8 mouse cellular contexts compared by ENCODE assay signal in genomic region chr15:102204674-102205505, GRCm38 (mm10). TPM values are rescaled to one million over a fixed set of nuclear protein-coding genes. Genes with fewer than 3 reads are reported as not detected.
DNase-seq lines count a peak whose midpoint lies in the region; ATAC-seq lines count a peak whose summit lies in the region.

Gene Csad, minus strand, starts transcription at chr15:102204724.

- WGBS in forebrain, embryonic 14.5 days = 41% methylated on average over 19 of the region's 19 CpGs
- WGBS in intestine, embryonic 15.5 days = 45% methylated on average over 19 of the region's 19 CpGs
- 76% methylated on average over 19 of the region's 19 CpGs for WGBS in midbrain, embryonic 10.5 days

- H3K4me1 ChIP-seq in forebrain, embryonic 14.5 days (ENCODE audit: control insufficient read depth, insufficient read depth, low read length) = peaks cover 19% of the 10 kb centered on the region
- peaks cover 36% of the 10 kb centered on the region for H3K4me1 ChIP-seq in intestine, embryonic 15.5 days (replicated peaks)
- H3K4me1 ChIP-seq in midbrain, embryonic 10.5 days = peaks cover 29% of the 10 kb centered on the region

- peak within 1 kb of the TSS; percentile 99 for H3K27ac ChIP-seq in forebrain, embryonic 14.5 days (ENCODE audit: low read depth, low read length)
- H3K27ac ChIP-seq in intestine, embryonic 15.5 days = peak within 1 kb of the TSS; percentile 100
- peak within 1 kb of the TSS; percentile 98 for H3K27ac ChIP-seq in midbrain, embryonic 10.5 days (replicated peaks)

- H3K27me3 ChIP-seq in forebrain, embryonic 14.5 days (replicated peaks; ENCODE audit: control insufficient read depth, insufficient read depth, low read length) = no peaks in the 10 kb centered on the region
- no peaks in the 10 kb centered on the region for H3K27me3 ChIP-seq in intestine, embryonic 15.5 days (replicated peaks)
- no peaks in the 10 kb centered on the region for H3K27me3 ChIP-seq in midbrain, embryonic 10.5 days (ENCODE audit: low read depth, poor library complexity, severe bottlenecking)

- DNase-seq in layer of hippocampus, adult 18-20 months (ENCODE audit: low spot score in 2 of 2) = peak in 1 of 2 experiments; percentile 30
- DNase-seq in layer of hippocampus, adult 9-11 months = no peak
- peak; percentile 58 for DNase-seq in ZHBTc4 (ENCODE audit: low read depth, low spot score)
- DNase-seq in forebrain, embryonic 14.5 days (ENCODE audit: low spot score) = peak; percentile 5
- DNase-seq in midbrain, embryonic 10.5 days (ENCODE audit: low spot score) = no peak
- no peak for DNase-seq in retina, postnatal 1 day
- no peak for DNase-seq in urinary bladder, postnatal 36 days (ENCODE audit: low spot score in 2 of 2)

- H3K4me3 ChIP-seq in forebrain, embryonic 14.5 days (ENCODE audit: low read depth, low read length) = peak within 1 kb of the TSS; percentile 83
- peak within 1 kb of the TSS; percentile 92 for H3K4me3 ChIP-seq in intestine, embryonic 15.5 days (replicated peaks)
- peak within 1 kb of the TSS; percentile 84 for H3K4me3 ChIP-seq in midbrain, embryonic 10.5 days

- peak within 1 kb of the TSS; percentile 62 for H3K4me2 ChIP-seq in forebrain, embryonic 14.5 days (ENCODE audit: low read length)
- peak within 1 kb of the TSS; percentile 84 for H3K4me2 ChIP-seq in intestine, embryonic 15.5 days (replicated peaks)

- peak within 1 kb of the TSS; percentile 86 for H3K9ac ChIP-seq in forebrain, embryonic 14.5 days (ENCODE audit: low read length)
- peak within 1 kb of the TSS; percentile 98 for H3K9ac ChIP-seq in intestine, embryonic 15.5 days

- no peaks in the 10 kb centered on the region for H3K9me3 ChIP-seq in forebrain, embryonic 14.5 days (replicated peaks; ENCODE audit: control insufficient read depth, low read length)
- no peaks in the 10 kb centered on the region for H3K9me3 ChIP-seq in intestine, embryonic 15.5 days
- H3K9me3 ChIP-seq in midbrain, embryonic 10.5 days (replicated peaks) = no peaks in the 10 kb centered on the region

- ATAC-seq in forebrain, embryonic 14.5 days = no peak
- ATAC-seq in intestine, embryonic 15.5 days = no peak

- peaks cover 41% of the 10 kb centered on the region for H3K36me3 ChIP-seq in forebrain, embryonic 14.5 days (ENCODE audit: control insufficient read depth, insufficient read depth, low read length)
- H3K36me3 ChIP-seq in intestine, embryonic 15.5 days = peaks cover 20% of the 10 kb centered on the region
- H3K36me3 ChIP-seq in midbrain, embryonic 10.5 days = peaks cover 52% of the 10 kb centered on the region

RNA-seq across cellular contexts. Expression of gene Csad, which starts in this region (rescaled TPM):
- 10 to 100 TPM; 33.3 to 37.4 TPM for total RNA-seq in layer of hippocampus, adult 18-20 months (2021)
- 23.3 and 25.6 TPM in 2 replicates for polyA plus RNA-seq in forebrain, embryonic 14.5 days (2014; fragmentation: Nextera tagmentation; extraction: Ambion mirVana)
- 45.8 and 49.3 TPM in 2 replicates for polyA plus RNA-seq in intestine, embryonic 15.5 days (2015; fragmentation: Nextera tagmentation; extraction: Ambion mirVana)
- 32.8 and 38.8 TPM in 2 replicates for polyA plus RNA-seq in midbrain, embryonic 10.5 days (2016; fragmentation: Nextera tagmentation; extraction: Ambion mirVana)

Comparison
In these comparisons a context has a peak if more than half of its experiments do, and no peak if none do; other contexts are left out.
1. DNase-seq: peak in ZHBTc4 (single experiment) and forebrain, embryonic 14.5 days (single experiment); none in layer of hippocampus, adult 9-11 months (single experiment), midbrain, embryonic 10.5 days (single experiment), retina, postnatal 1 day (single experiment) and urinary bladder, postnatal 36 days (0 of 2).
2. Peak in every context shown above with its lines, with median percentiles within 50 percentile points of each other: H3K27ac ChIP-seq and H3K4me3 ChIP-seq.